ENCODE assay signal across 20 mouse cellular contexts in the genomic region with DNA sequence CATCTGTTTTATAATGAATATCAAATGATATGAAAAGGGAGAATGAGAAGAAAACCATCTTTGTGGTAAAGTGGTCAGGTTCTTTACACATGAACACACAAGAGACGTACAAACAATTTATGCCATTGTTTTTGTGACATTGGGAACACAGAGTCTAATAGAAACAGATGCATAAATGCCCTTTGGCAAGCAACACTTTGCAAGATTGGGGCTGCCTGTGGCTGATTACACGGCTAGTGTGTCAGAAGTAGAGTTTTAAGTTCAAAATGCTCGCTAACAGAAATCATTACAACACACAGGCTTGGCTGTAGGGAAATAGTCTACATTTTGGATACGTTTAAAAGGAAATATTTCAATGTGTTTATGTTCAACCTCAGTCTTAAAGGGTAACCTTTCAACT.
"Had no signal": no experiment of that assay in that cellular context is flagged by ENCODE, and none has a peak within 500 bp of the region (broad histone marks: within the 10 kb centered on the region; RNA-seq: fewer than 3 reads in every experiment).

No protein-coding gene starts in this region.

- H3K4me3 ChIP-seq: layer of hippocampus, adult 2 months; left cerebral cortex, adult 2 months; limb, embryonic 12.5 days; liver, embryonic 13.5 days; midbrain, embryonic 10.5 days; midbrain, embryonic 13.5 days; myocyte; neural tube, embryonic 13.5 days had no signal

- H3K27ac ChIP-seq: kidney, postnatal 0 days; layer of hippocampus, adult 2 months; left cerebral cortex, adult 2 months; limb, embryonic 12.5 days; liver, embryonic 13.5 days; midbrain, embryonic 10.5 days; midbrain, embryonic 13.5 days; neural tube, embryonic 13.5 days had no signal

- H3K9ac ChIP-seq: limb, embryonic 12.5 days; liver, embryonic 13.5 days; midbrain, embryonic 13.5 days; neural tube, embryonic 13.5 days had no signal

- ATAC-seq: midbrain, embryonic 13.5 days; midbrain, embryonic 16.5 days had no signal

- H3K4me2 ChIP-seq: limb, embryonic 12.5 days; liver, embryonic 13.5 days; midbrain, embryonic 13.5 days; neural tube, embryonic 13.5 days had no signal

- DNase-seq: kidney, adult 2 months; kidney, postnatal 25 days; layer of hippocampus, adult 9-11 months; layer of hippocampus, postnatal 36 days; liver, embryonic 13.5 days; lung, adult 2 months; lung, postnatal 14 days; lung, postnatal 4 days; thymus, adult 2 months; thymus, postnatal 14 days; thymus, postnatal 4 days had no signal

- H3K9me3 ChIP-seq: limb, embryonic 12.5 days; liver, embryonic 13.5 days; midbrain, embryonic 10.5 days; midbrain, embryonic 13.5 days; neural tube, embryonic 13.5 days had no signal

- H3K27me3 ChIP-seq: limb, embryonic 12.5 days; midbrain, embryonic 13.5 days; neural tube, embryonic 13.5 days had no signal

- H3K36me3 ChIP-seq: limb, embryonic 12.5 days; liver, embryonic 13.5 days; midbrain, embryonic 10.5 days; midbrain, embryonic 13.5 days; neural tube, embryonic 13.5 days had no signal
